Mouse (Mus musculus): Measurements from ENCODE around the gene Gm5617. TPM values are rescaled to one million over a fixed set of nuclear protein-coding genes. Genes with fewer than 3 reads are reported as not detected.
A peak's percentile ranks its signal among the peaks of the same experiment; 100 is the strongest.
"Not testable (repeated sequence)": the region's sequence is repeated elsewhere in the genome, so short reads cannot be mapped to it uniquely, and the experiment has no call there.

Gene Gm5617
- polyA plus RNA-seq, 1 experiment from 2014 or later = 29.2 TPM

DNA sequence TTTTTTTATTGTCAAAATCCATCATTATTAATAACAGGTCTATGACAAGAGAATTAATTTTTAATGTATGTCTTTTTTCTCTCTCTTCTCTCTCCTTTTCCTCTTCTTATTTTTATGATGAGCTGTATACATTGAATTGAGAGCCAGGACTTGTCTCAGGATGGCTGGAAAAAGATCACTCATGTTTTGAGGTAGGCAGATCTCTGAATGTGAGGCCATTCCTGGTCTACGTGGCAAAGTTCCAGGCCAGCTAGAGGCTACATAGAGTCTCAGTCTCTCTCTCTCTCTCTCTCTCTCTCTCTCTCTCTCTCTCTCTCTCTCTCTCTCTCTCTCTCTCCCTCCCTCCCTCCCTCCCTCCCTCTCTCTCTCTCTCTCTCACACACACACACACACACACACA lies 42.4 kb downstream of the Gm5617 start:
- H3K9me3 ChIP-seq (replicated peaks; ENCODE audit: control insufficient read depth, low read length); H3K27ac ChIP-seq (ENCODE audit: low read length); H3K36me3 ChIP-seq (ENCODE audit: control insufficient read depth, insufficient read depth, low read length); H3K4me1 ChIP-seq (ENCODE audit: control insufficient read depth, insufficient read depth, low read length); H3K9ac ChIP-seq (ENCODE audit: low read length); H3K4me2 ChIP-seq (ENCODE audit: low read depth, low read length); H3K4me3 ChIP-seq (replicated peaks; ENCODE audit: low read length); ATAC-seq (ENCODE audit: insufficient read depth, low FRiP score): not testable (repeated sequence)
- H3K27me3 ChIP-seq (ENCODE audit: control insufficient read depth, insufficient read depth, low read length) = peaks cover 11% of the 10 kb centered on the region
- 40% methylated on average over 1 of the region's 1 CpGs for WGBS

DNA sequence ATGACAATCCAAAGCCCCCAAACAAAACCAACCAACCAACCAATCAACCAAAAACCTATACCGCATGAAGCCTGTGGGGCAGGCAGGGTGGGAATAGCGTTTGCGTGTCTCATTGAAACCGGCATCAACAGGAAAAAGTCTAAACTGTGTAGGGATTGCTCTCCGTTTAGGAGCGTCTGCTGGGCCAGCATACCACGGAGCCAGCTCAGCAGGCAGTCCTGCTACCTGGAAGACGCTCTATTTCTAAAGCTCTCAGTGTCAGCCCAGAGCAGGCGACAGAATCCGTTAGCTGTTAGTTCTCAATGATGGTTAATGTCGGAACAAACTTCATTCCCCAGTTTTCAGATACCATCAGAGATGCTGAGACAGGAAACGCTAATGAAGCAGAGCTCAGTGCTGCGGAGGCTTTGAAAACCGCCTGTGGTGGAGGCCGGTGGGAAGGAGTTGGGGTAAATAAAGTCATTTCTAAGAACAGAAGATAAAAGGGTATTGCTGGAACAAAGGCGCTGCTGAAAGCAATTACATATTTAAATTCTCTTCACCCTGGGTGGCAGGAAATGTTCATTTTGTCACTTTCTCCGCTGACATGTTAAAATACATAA lies 42.9 kb downstream of the Gm5617 start:
- H3K4me3 ChIP-seq (replicated peaks; ENCODE audit: low read length) = peak overlapping the region; percentile 5; the same call in 1 of the 2 replicates
- no peak for ATAC-seq (ENCODE audit: insufficient read depth, low FRiP score)

GRCm38 (mm10) chr9:48538688-48539087 lies 43.4 kb downstream of the Gm5617 start:
- H3K27ac ChIP-seq (ENCODE audit: low read length) = no peak overlapping the region
- no peaks in the 10 kb centered on the region for H3K36me3 ChIP-seq (ENCODE audit: control insufficient read depth, insufficient read depth, low read length)
- H3K4me3 ChIP-seq (replicated peaks; ENCODE audit: low read length) = peak overlapping the region; percentile 7; the same call in 1 of the 2 replicates
- H3K4me1 ChIP-seq (ENCODE audit: control insufficient read depth, insufficient read depth, low read length) = no peaks in the 10 kb centered on the region
- H3K27me3 ChIP-seq (ENCODE audit: control insufficient read depth, insufficient read depth, low read length) = peaks cover 11% of the 10 kb centered on the region
- WGBS = 15% methylated on average over 12 of the region's 12 CpGs
- no peak for ATAC-seq (ENCODE audit: insufficient read depth, low FRiP score)
- H3K9ac ChIP-seq (ENCODE audit: low read length) = no peak overlapping the region
- H3K4me2 ChIP-seq (ENCODE audit: low read depth, low read length) = peak overlapping the region; percentile 27
- 0 out of 2 replicates have a peak, but pooled peaks cover 4% of the 10 kb centered on the region for H3K9me3 ChIP-seq (replicated peaks; ENCODE audit: control insufficient read depth, low read length)

More for the DNA sequence above, 42.9 kb downstream of the Gm5617 start:
- no peaks in the 10 kb centered on the region for H3K4me1 ChIP-seq (ENCODE audit: control insufficient read depth, insufficient read depth, low read length)
- no peak overlapping the region for H3K9ac ChIP-seq (ENCODE audit: low read length)
- no peaks in the 10 kb centered on the region for H3K36me3 ChIP-seq (ENCODE audit: control insufficient read depth, insufficient read depth, low read length)
- H3K9me3 ChIP-seq (replicated peaks; ENCODE audit: control insufficient read depth, low read length) = 0 out of 2 replicates have a peak, but pooled peaks cover 4% of the 10 kb centered on the region
- 4% methylated on average over 17 of the region's 17 CpGs for WGBS
- H3K4me2 ChIP-seq (ENCODE audit: low read depth, low read length) = peak overlapping the region; percentile 27
- H3K27me3 ChIP-seq (ENCODE audit: control insufficient read depth, insufficient read depth, low read length) = peaks cover 11% of the 10 kb centered on the region
- no peak overlapping the region for H3K27ac ChIP-seq (ENCODE audit: low read length)

Small RNA genes lying within 50 kb of the gene (microRNA-seq; reads per million reads assigned to microRNA genes)
- gene Gm23653 = not detected

Other genes starting within 250 kb of the Gm5617 start
- 5.7 and 6.7 TPM in 2 replicates for gene Nxpe2, start 142.0 kb upstream of the Gm5617 start, polyA plus RNA-seq (2015; fragmentation: Nextera tagmentation; extraction: Ambion mirVana)
- 141 and 149 TPM in 2 replicates for gene Rexo2, start 14.8 kb upstream of the Gm5617 start, polyA plus RNA-seq (2015; fragmentation: Nextera tagmentation; extraction: Ambion mirVana)
- gene Rbm7, start 143 bp upstream of the Gm5617 start, polyA plus RNA-seq (2015; fragmentation: Nextera tagmentation; extraction: Ambion mirVana) = 115 and 124 TPM in 2 replicates
- gene Nnmt, start 109.7 kb downstream of the Gm5617 start, polyA plus RNA-seq (2015; fragmentation: Nextera tagmentation; extraction: Ambion mirVana) = 2.4 and 2.8 TPM in 2 replicates

All from stomach, embryonic 16.5 days (tissue).